Mouse (Mus musculus): Measurements from ENCODE around the gene Fam50a.

DNA sequence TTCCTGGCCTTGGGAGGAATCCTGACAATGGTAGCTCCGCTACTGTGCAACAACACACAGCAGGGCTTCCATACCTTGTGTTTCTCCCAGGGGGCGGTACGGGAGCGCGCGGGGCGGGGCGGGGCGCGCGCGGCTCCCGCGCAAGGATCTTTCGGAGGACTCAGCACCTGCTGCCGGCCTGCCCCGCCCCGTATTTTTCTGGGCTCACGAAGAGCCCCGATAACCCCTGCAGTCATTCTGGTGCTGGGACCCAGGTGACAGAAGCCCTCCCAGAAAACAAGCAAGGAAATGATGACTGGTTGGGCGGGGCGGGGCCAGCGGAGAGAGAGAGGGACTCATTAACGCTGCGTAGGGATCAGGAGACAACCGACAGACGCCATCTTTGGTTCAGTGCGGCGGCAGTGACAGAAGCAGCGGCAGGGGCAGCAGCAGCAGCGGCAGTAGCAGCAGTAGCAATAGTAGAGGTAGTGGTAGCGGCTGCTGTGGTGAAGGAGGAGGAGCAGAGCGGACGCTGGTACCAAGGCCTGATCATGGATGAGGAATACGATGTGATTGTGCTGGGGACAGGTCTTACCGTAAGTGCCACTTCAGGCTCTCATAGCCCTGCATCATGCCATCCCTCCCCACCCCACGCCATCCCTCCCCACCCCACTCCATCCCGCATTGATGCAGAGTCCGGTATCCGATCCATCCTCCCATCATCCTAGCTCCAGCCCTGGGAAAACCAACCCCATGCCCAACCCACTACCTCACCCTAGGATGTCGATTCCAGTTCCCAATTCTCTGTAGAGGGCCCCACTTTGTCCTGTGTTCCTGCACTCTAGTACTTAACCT, 7.7 kb upstream of the Fam50a start, which contains the start of gene Gdi1:
- TF ChIP-seq CTCF (IDR thresholded peaks at IDR 0.05; ENCODE audit: extremely low read depth, insufficient read length, insufficient replicate concordance, low read depth, low read length) (peak; percentile 22; the same call in 1 of the 2 replicates), POLR2A (IDR thresholded peaks at IDR 0.05; ENCODE audit: low read depth, low read length) (peak; percentile 53; the same call in 1 of the 2 replicates)

Measured in small intestine, adult 2 months (tissue).